Mouse (Mus musculus) cortical plate, adult 2 months (tissue): Measurements from ENCODE around the gene Rcan1.

ENCODE experiments used
- CTCF ChIP-seq: fragments of 200-500 bp; IDR thresholded peaks from 2 replicates; pipeline ENCODE4 v1.5.1; 2011; ENCODE audit warnings: mild to moderate bottlenecking, control low read depth, low read length; ENCODE audit not compliant: insufficient read depth; ENCODE audit errors: extremely low read depth
- POLR2A ChIP-seq: fragments of 200-500 bp; IDR thresholded peaks from 2 replicates; pipeline ENCODE4 v1.6.1; 2011; ENCODE audit warnings: mild to moderate bottlenecking, low read length, control low read depth; ENCODE audit not compliant: insufficient read depth; ENCODE audit errors: extremely low read depth

DNA sequence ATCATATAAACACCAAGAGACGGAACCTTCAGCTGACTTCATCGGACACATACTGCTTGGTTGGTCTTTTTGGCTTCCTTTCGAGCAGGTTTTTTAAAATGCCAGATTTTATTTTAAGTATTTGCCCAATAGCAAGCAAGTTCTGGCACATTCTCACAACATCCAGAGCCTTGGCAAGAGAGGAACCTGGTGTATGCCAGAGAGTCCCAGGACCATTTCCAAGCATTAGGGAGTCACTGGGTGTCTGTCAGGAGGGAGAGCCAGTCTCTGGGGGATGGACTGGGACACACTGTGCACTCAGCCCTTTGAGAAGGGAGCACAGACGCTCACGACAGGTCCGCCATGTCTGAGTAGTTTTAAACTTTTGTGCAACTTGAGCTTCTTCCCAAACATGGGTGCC lies 93.7 kb downstream of the Rcan1 start:
- no peak for TF ChIP-seq CTCF
- no peak for TF ChIP-seq POLR2A
